In genomic region chr4:43400976-43401375, GRCm38 (mm10) we compare ENCODE assay signal across 9 mouse cellular contexts. TPM values are rescaled to one million over a fixed set of nuclear protein-coding genes. Genes with fewer than 3 reads are reported as not detected.
DNase-seq lines count a peak whose midpoint lies in the region; ATAC-seq and TF ChIP-seq lines count a peak whose summit lies in the region.
"Had no signal": no experiment of that assay in that cellular context is flagged by ENCODE, and none has a peak within 500 bp of the region (broad histone marks: within the 10 kb centered on the region; RNA-seq: fewer than 3 reads in every experiment).

No protein-coding gene starts in this region.

- peaks cover 53% of the 10 kb centered on the region for H3K4me1 ChIP-seq in lung, embryonic 15.5 days
- peaks cover 55% of the 10 kb centered on the region for H3K4me1 ChIP-seq in heart, embryonic 16.5 days (ENCODE audit: control insufficient read depth, insufficient read depth, low read length)
- H3K4me1 ChIP-seq in midbrain, postnatal 0 days (ENCODE audit: insufficient read depth, low read length) = peaks cover 19% of the 10 kb centered on the region; the same call in 1 of the 2 replicates

- intact Hi-C loops in gastrocnemius, postnatal 14 days (cut with DNase I; ENCODE audit: low total_unique reads) = no loop called here

- H3K36me3 ChIP-seq in lung, embryonic 15.5 days = no peaks in the 10 kb centered on the region
- H3K36me3 ChIP-seq in heart, embryonic 16.5 days (ENCODE audit: control insufficient read depth, insufficient read depth) = no peaks in the 10 kb centered on the region
- H3K36me3 ChIP-seq in midbrain, postnatal 0 days (ENCODE audit: insufficient read depth, low read length) = 0 out of 2 replicates have a peak, but pooled peaks cover 7% of the 10 kb centered on the region

- H3K27ac ChIP-seq in lung, embryonic 15.5 days = peak overlapping the region; percentile 81
- H3K27ac ChIP-seq in heart, embryonic 16.5 days (ENCODE audit: low read length) = peak overlapping the region; percentile 99
- H3K27ac ChIP-seq in midbrain, postnatal 0 days (ENCODE audit: low read depth, low read length) = no peak overlapping the region

- no peaks in the 10 kb centered on the region for H3K9me3 ChIP-seq in lung, embryonic 15.5 days
- no peaks in the 10 kb centered on the region for H3K9me3 ChIP-seq in heart, embryonic 16.5 days (replicated peaks; ENCODE audit: control insufficient read depth, low read length)
- no peaks in the 10 kb centered on the region for H3K9me3 ChIP-seq in midbrain, postnatal 0 days (ENCODE audit: low read length)

- TF ChIP-seq CTCF in midbrain, postnatal 0 days (IDR thresholded peaks at IDR 0.05) = no peak

- H3K4me3 ChIP-seq in lung, embryonic 15.5 days = no peak overlapping the region
- no peak overlapping the region for H3K4me3 ChIP-seq in heart, embryonic 16.5 days (ENCODE audit: low read length)
- no peak overlapping the region for H3K4me3 ChIP-seq in midbrain, postnatal 0 days (ENCODE audit: low read depth, low read length)

- 22% methylated on average over 10 of the region's 10 CpGs for WGBS in lung, embryonic 15.5 days
- WGBS in heart, embryonic 16.5 days = 36% methylated on average over 10 of the region's 10 CpGs
- 14% methylated on average over 10 of the region's 10 CpGs for whole genome bisulfite sequencing in midbrain, postnatal 0 days

- no peak for ATAC-seq in lung, embryonic 15.5 days (ENCODE audit: borderline replicate concordance, extremely low read depth, low FRiP score, low TSS enrichment)
- ATAC-seq in heart, embryonic 16.5 days (replicated peaks; ENCODE audit: extremely low read depth, insufficient read depth, low FRiP score) = 0 out of 2 replicates have a peak, but pooled peaks have one; percentile 12
- ATAC-seq in midbrain, postnatal 0 days (ENCODE audit: low FRiP score) = no peak
- no peak for ATAC-seq in monocyte, adult 5-6 weeks (replicated peaks; ENCODE audit: insufficient number of reproducible peaks, low FRiP score, low TSS enrichment, poor library complexity, severe bottlenecking)

- H3K9ac ChIP-seq in lung, embryonic 15.5 days = no peak overlapping the region; the same call in 1 of the 2 replicates
- peak overlapping the region; percentile 16 for H3K9ac ChIP-seq in heart, embryonic 16.5 days (ENCODE audit: low read length)
- H3K9ac ChIP-seq in midbrain, postnatal 0 days (replicated peaks; ENCODE audit: low read length, poor library complexity, severe bottlenecking) = peak overlapping the region; percentile 33; the same call in 1 of the 2 replicates

- no peaks in the 10 kb centered on the region for H3K27me3 ChIP-seq in lung, embryonic 15.5 days
- no peaks in the 10 kb centered on the region for H3K27me3 ChIP-seq in heart, embryonic 16.5 days (ENCODE audit: control insufficient read depth, insufficient read depth, low read length)
- no peaks in the 10 kb centered on the region for H3K27me3 ChIP-seq in midbrain, postnatal 0 days (ENCODE audit: insufficient read depth, low read length)

- DNase-seq in gastrocnemius, postnatal 14 days = peak; percentile 61
- no peak for DNase-seq in gastrocnemius, adult 8-10 months (ENCODE audit: low spot score in 2 of 2)
- DNase-seq in lung, postnatal 36 days = no peak
- no peak for DNase-seq in midbrain, postnatal 0 days (ENCODE audit: low spot score)
- DNase-seq in ovary, postnatal 14 days (ENCODE audit: low spot score) = no peak
- DNase-seq: adrenal gland, postnatal 25 days had no signal

- peak overlapping the region; percentile 8; the same call in 1 of the 2 replicates for H3K4me2 ChIP-seq in lung, embryonic 15.5 days
- H3K4me2 ChIP-seq in heart, embryonic 16.5 days (ENCODE audit: low read depth, low read length) = peak overlapping the region; percentile 12; the same call in 1 of the 2 replicates
- no peak overlapping the region for H3K4me2 ChIP-seq in midbrain, postnatal 0 days (ENCODE audit: low read depth, low read length, poor library complexity, severe bottlenecking)

RNA-seq across cellular contexts. Expression of gene Rusc2, which starts 19.2 kb away (rescaled TPM):
- total RNA-seq in gastrocnemius, postnatal 14 days (2021) = 10 to 100 TPM; 19.6 to 20.6 TPM
- 10 to 100 TPM; 21.5 to 25.4 (median 23.3) TPM for total RNA-seq in gastrocnemius, adult 8-10 months (2022)
- 13.0 and 14.0 TPM in 2 replicates for polyA plus RNA-seq in lung, embryonic 15.5 days (2015; fragmentation: Nextera tagmentation; extraction: Ambion mirVana)
- polyA plus RNA-seq in heart, embryonic 16.5 days (2015; fragmentation: Nextera tagmentation; extraction: Ambion mirVana) = 12.4 and 17.2 TPM in 2 replicates
- total RNA-seq in midbrain, postnatal 0 days (2014; rRNA removed) = 156 and 200 TPM in 2 replicates
- polyA plus RNA-seq in midbrain, postnatal 0 days (2015; fragmentation: Nextera tagmentation; extraction: Ambion mirVana) = 77.7 and 78.9 TPM in 2 replicates
- total RNA-seq in monocyte, adult 5-6 weeks (2017) = 0.43 to 7.6 TPM in 2 of 3 replicates, not detected in the other

RNA-seq across cellular contexts. Expression of gene Fam166b, which starts 28.0 kb away (rescaled TPM):
- total RNA-seq in gastrocnemius, postnatal 14 days (2021) = not detected
- total RNA-seq in gastrocnemius, adult 8-10 months (2022) = not detected
- 0.14 and 0.25 TPM in 2 replicates for polyA plus RNA-seq in lung, embryonic 15.5 days (2015; fragmentation: Nextera tagmentation; extraction: Ambion mirVana)
- polyA plus RNA-seq in heart, embryonic 16.5 days (2015; fragmentation: Nextera tagmentation; extraction: Ambion mirVana) = 0.21 and 0.31 TPM in 2 replicates
- total RNA-seq in midbrain, postnatal 0 days (2014; rRNA removed) = 1.7 and 2.8 TPM in 2 replicates
- 1.6 and 2.2 TPM in 2 replicates for polyA plus RNA-seq in midbrain, postnatal 0 days (2015; fragmentation: Nextera tagmentation; extraction: Ambion mirVana)
- total RNA-seq in monocyte, adult 5-6 weeks (2017) = 1.1 to 2.8 TPM in 2 of 3 replicates, not detected in the other
- total RNA-seq: adrenal gland, postnatal 25 days had no signal

RNA-seq across cellular contexts. Expression of gene Tesk1, which starts 40.8 kb away (rescaled TPM):
- 10 to 100 TPM; 25.2 to 28.0 TPM for total RNA-seq in gastrocnemius, postnatal 14 days (2021)
- total RNA-seq in gastrocnemius, adult 8-10 months (2022) = 10 to 100 TPM; 53.4 to 69.3 (median 59.4) TPM
- polyA plus RNA-seq in lung, embryonic 15.5 days (2015; fragmentation: Nextera tagmentation; extraction: Ambion mirVana) = 8.3 and 8.5 TPM in 2 replicates
- 1.6 and 4.9 TPM in 2 replicates for polyA plus RNA-seq in heart, embryonic 16.5 days (2015; fragmentation: Nextera tagmentation; extraction: Ambion mirVana)
- total RNA-seq in midbrain, postnatal 0 days (2014; rRNA removed) = 141 and 184 TPM in 2 replicates
- 17.2 and 18.9 TPM in 2 replicates for polyA plus RNA-seq in midbrain, postnatal 0 days (2015; fragmentation: Nextera tagmentation; extraction: Ambion mirVana)
- total RNA-seq in monocyte, adult 5-6 weeks (2017) = 12.8 to 21.7 TPM (median 12.9 TPM) in 3 replicates

RNA-seq across cellular contexts. Expression of gene Cd72, which starts 53.5 kb away (rescaled TPM):
- total RNA-seq in gastrocnemius, postnatal 14 days (2021) = not detected
- not detected for total RNA-seq in gastrocnemius, adult 8-10 months (2022)
- polyA plus RNA-seq in lung, embryonic 15.5 days (2015; fragmentation: Nextera tagmentation; extraction: Ambion mirVana) = 1.8 and 3.1 TPM in 2 replicates
- 3.2 and 4.3 TPM in 2 replicates for polyA plus RNA-seq in heart, embryonic 16.5 days (2015; fragmentation: Nextera tagmentation; extraction: Ambion mirVana)
- total RNA-seq in midbrain, postnatal 0 days (2014; rRNA removed) = not detected in 2 replicates
- 5.2 and 5.4 TPM in 2 replicates for polyA plus RNA-seq in midbrain, postnatal 0 days (2015; fragmentation: Nextera tagmentation; extraction: Ambion mirVana)
- 76.6 to 146 TPM (median 108 TPM) in 3 replicates for total RNA-seq in monocyte, adult 5-6 weeks (2017)
